Mouse (Mus musculus) G1E (cell line): ENCODE measurements around the gene Parn.

Experiments
- CTCF ChIP-seq: IDR thresholded peaks from 2 replicates; pipeline ENCODE4 v1.5.1; 2012; ENCODE audit warnings: low read depth, low read length, inconsistent platforms, mixed read lengths
- GATA1 ChIP-seq: IDR thresholded peaks from 2 replicates; pipeline ENCODE4 v1.6.1; 2012; ENCODE audit warnings: borderline replicate concordance, low read length, inconsistent platforms, mixed read lengths
- GATA2 ChIP-seq: IDR thresholded peaks from 2 replicates; pipeline ENCODE4 v1.6.1; 2012; ENCODE audit warnings: low read depth, low read length, inconsistent platforms, borderline replicate concordance
- POLR2AphosphoS5 ChIP-seq: IDR thresholded peaks from 2 replicates; pipeline ENCODE4 v1.6.1; 2012; ENCODE audit warnings: low read depth, low read length, inconsistent platforms; ENCODE audit not compliant: insufficient replicate concordance

DNA sequence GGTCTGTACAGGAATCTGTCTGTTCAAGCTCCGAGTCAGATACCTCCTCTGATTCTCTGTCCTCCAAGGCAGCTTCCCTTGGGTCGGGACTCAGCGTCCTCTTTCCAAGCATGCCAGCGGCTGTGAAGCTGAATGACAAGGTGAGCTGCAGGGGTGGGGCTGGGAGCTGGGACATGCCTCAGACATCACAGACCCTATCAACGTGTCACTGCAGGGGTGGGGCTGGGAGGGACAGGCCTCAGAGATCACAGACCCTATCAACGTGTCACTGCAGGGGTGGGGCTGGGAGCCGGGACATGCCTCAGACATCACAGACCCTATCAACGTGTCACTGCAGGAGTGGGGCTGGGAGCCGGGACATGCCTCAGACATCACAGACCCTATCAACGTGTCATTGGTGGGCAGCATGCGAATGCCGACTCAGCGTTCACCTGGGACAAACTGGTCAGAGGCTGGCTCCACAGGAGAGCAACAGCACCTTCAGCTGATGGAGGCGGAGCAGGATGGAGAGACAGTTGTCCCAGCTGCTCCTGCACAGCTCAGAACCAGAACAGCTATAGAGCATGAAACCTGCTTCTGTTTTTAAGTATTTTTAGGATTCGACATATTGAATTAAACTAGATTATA is 126.7 kb downstream of the Parn start:
- no peak for TF ChIP-seq CTCF
- TF ChIP-seq GATA1 = no peak
- TF ChIP-seq GATA2 = no peak
- no peak for TF ChIP-seq POLR2AphosphoS5
